Mouse (Mus musculus) limb, embryonic 10.5 days (tissue): ENCODE results near the gene Cfap100. TPM values are rescaled to one million over a fixed set of nuclear protein-coding genes. Genes with fewer than 3 reads are reported as not detected.

Source experiments
- DNase-seq: peaks from one replicate; pipeline ENCODE4 v3.0.0-alpha.2; 2017; ENCODE audit warnings: low spot score
- H3K27ac ChIP-seq: fragments of 300-500 bp; sonication (generic); 2 replicates; pipeline ENCODE4 v1.5.1; 2016; ENCODE audit warnings: mild to moderate bottlenecking
- H3K27me3 ChIP-seq: fragments of 300-500 bp; sonication (generic); 2 replicates; pipeline ENCODE4 v1.6.1; 2016; ENCODE audit warnings: low read depth, mild to moderate bottlenecking; ENCODE audit not compliant: poor library complexity, severe bottlenecking
- H3K36me3 ChIP-seq: fragments of 300-500 bp; sonication (generic); 2 replicates; pipeline ENCODE4 v1.6.1; 2016; ENCODE audit warnings: mild to moderate bottlenecking, moderate library complexity
- H3K4me1 ChIP-seq: fragments of 300-500 bp; sonication (generic); 2 replicates; pipeline ENCODE4 v1.6.1; 2016
- H3K4me3 ChIP-seq: fragments of 300-500 bp; sonication (generic); 2 replicates; pipeline ENCODE4 v1.5.1; 2016; ENCODE audit warnings: mild to moderate bottlenecking, moderate library complexity
- H3K9me3 ChIP-seq: fragments of 300-500 bp; sonication (generic); replicated peaks from 2 replicates; pipeline ENCODE4 v1.6.1; 2016; ENCODE audit warnings: mild to moderate bottlenecking
- WGBS: fragments of 180-500 bp; shearing (Covaris S2); methylation state at CpG from one replicate; pipeline ENCODE4 v1.1.7; 2016; 5-methylcytosine and 5-hydroxymethylcytosine counted together
- polyA plus RNA-seq: library from polyadenylated mRNA; unstranded; fragments of >200 nt; fragmentation: Nextera tagmentation; extraction: Ambion mirVana; gene quantifications from 2 replicates; pipeline ENCODE4 v1.2.1, GENCODE M21; 2016

Gene Cfap100
- polyA plus RNA-seq = 0.30 and 0.64 TPM in 2 replicates

DNA sequence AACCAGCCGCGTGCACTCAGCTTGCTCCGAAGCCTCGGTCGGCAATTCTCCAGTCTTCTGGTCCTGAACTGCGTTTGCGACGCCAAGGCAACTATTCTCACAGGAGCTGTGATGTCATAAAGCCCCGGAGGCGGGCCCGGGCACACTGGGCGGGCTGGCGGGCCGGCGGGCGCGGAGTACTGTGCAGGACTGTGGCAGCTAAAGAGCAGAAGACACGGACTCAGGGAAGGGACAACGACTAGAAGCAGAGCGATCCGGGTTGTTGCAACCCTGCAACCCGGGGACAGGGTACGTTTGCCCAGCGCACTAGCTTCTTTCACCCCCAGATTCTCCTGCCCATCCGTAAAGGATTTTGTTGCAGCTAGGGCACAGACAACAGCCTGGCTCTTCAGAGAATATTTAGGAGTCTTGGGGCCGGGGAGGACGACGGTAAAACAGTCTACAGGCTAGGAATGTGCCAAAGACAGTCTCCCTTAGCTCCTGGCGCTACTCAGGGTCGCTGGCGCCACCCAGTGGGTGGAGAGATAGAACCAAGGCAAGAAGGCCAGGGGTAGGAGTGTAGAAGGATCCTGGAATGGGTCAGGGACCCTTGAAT lies at the start of gene Cfap100:
TSS of gene Cfap100 (minus strand) at position 418 of the 595 bp plus-strand sequence.
- WGBS = under 1% methylated on average over 31 of the region's 31 CpGs
- DNase-seq = peak; percentile 75
- Histone ChIP-seq H3K36me3 (no peaks in the 10 kb centered on the region), H3K4me3 (peak within 1 kb of the TSS; percentile 56), H3K27me3 (peaks cover 28% of the 10 kb centered on the region), H3K9me3 (no peaks in the 10 kb centered on the region), H3K27ac (peak within 1 kb of the TSS; percentile 66), H3K4me1 (peaks cover 14% of the 10 kb centered on the region)

DNA sequence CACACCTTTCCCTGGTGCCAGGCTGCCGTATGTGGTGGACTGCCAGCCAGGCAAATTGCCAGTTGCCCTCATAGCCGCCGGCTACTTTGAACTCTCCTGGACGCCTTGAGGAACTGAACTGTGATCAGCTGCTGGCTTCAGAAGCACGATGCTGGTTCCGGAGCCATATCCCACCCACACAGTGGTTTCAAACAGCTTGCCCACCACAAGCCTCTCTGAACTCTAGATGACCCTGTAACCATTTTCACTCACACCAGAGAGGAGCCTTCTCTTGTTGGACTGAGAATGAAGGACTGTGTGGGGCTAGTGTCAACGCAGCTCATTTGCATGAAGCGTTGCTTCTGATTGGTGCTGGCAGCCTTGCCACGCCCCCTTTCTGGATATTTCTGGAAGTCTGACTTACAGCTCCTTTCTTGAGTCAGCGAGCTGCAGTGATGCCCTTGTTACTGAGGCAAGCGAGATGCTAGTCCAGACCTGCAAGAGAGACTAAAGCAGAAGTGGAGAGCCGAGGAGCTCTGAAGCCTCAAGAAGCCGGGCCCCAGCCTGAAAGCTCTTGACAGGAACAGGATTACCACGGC lies 48.4 kb upstream of the Cfap100 start:
- H3K4me3 ChIP-seq = no peak overlapping the region
- 60% methylated on average over 14 of the region's 14 CpGs for WGBS
- DNase-seq = no peak
- no peaks in the 10 kb centered on the region for H3K36me3 ChIP-seq
- H3K9me3 ChIP-seq = no peaks in the 10 kb centered on the region
- no peaks in the 10 kb centered on the region for H3K27me3 ChIP-seq
- H3K27ac ChIP-seq = no peak overlapping the region
- peaks cover 13% of the 10 kb centered on the region for H3K4me1 ChIP-seq

DNA sequence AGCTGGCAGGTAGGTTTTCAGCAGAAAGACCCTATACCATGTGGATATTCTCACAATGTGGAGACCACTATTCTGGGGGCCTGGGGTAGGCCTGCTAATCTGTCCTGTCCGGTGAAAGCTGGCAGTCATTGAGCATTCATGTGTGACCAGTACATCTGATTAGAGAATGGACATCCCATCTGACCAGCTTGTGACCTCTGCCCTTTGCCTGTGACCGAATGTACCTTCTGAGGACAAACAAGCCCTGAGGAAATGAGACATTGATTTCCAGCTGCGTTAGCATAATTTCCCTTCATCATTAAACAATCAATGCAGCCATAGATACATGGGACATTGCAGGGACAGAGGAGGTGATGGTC lies 47.2 kb upstream of the Cfap100 start:
- Histone ChIP-seq H3K27me3 (no peaks in the 10 kb centered on the region), H3K9me3 (no peaks in the 10 kb centered on the region), H3K4me3 (no peak overlapping the region), H3K4me1 (peaks cover 25% of the 10 kb centered on the region), H3K27ac (no peak overlapping the region), H3K36me3 (no peaks in the 10 kb centered on the region)
- 78% methylated on average over 3 of the region's 3 CpGs for WGBS
- no peak for DNase-seq

DNA sequence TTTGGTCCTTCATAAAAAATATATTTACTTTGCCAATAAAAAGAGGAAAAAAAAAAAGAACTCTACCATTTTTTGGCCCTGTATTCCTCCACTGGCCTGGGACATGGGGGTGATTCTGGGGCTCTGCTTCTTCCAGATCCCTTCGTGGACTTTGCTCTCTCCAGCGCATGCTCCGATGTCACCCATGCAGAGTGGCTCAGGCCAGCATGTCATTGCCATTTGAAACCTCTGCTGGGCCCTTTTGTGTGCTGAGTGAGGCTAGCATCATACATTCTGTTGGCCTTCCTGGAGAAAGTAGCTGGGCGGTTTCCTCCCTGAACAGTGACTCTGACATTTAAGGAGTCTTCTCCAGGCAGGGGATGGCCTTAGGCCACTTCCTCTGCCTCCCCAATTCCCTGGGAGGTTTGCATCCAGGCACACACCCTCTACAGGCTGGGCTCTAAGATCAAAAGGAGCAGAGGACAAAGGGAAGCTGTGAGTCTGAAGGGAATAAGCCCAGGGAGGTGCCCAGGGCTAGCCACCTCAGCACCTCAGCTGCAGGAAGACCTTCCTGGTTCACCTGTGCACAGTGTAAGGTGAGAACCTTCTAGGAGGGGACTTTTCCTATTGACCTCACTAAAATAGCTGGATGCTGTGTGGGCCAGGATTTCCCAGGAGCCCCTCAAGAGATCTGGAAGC lies 46.7 kb upstream of the Cfap100 start:
- Histone ChIP-seq H3K4me1 (peaks cover 27% of the 10 kb centered on the region), H3K9me3 (no peaks in the 10 kb centered on the region), H3K27me3 (no peaks in the 10 kb centered on the region), H3K36me3 (no peaks in the 10 kb centered on the region), H3K27ac (no peak overlapping the region), H3K4me3 (no peak overlapping the region)
- DNase-seq = no peak
- 70% methylated on average over 4 of the region's 4 CpGs for WGBS

DNA sequence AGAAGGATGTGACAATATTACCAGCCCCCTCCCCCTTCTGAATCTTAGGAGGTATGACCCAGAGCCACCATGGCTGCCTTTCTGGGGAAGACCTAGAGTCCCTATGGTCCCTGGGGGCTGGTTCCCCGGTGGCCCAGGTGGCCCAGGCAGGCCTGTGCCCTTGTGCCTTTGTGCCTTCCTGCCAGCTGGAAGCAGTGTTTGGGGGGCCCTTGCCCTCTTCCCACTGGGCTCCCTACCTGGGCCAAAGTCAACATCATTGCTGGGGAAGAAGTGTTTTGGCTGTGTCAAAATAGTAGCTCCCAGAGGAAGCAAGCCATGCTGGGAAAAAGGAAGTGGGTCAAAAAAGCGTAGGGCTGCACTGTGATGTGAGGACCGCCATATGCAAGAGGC lies 45.8 kb upstream of the Cfap100 start:
- Histone ChIP-seq H3K27ac (no peak overlapping the region), H3K36me3 (no peaks in the 10 kb centered on the region), H3K4me1 (peaks cover 27% of the 10 kb centered on the region), H3K27me3 (no peaks in the 10 kb centered on the region), H3K9me3 (no peaks in the 10 kb centered on the region), H3K4me3 (no peak overlapping the region)
- no peak for DNase-seq
- 95% methylated on average over 3 of the region's 3 CpGs for WGBS

DNA sequence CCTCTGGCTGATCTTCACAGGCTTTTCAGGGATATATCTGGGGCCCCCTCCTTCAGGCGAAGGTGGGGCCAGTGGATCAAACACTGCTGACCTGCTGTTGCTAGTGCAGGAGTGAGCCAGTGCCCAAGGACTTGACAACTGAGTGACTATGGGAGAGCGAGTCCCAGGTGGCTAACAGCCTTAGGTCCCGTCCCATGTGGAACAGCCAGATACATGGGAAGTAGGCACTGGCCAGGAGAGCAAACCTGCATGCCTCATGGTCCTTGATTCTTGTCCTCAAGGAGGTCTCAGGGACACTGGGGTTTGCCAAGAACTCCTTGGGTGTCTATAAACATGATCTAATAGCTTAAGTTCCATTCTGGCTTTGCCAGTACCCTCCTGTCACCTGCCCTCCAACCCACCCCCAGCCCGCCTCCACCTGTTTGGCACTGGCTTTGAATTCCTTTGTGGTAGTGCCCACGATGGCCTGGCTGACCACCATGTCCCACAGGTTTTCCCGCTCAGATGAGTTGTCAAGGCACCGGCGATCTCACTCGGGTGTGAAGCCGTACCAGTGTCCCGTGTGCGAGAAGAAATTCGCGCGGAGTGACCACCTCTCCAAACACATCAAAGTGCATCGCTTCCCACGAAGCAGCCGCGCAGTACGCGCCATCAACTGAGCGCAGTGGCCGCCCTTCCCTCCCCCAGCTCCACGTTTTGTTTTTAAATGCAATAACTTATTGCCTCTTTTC lies 45.2 kb upstream of the Cfap100 start:
- H3K27ac ChIP-seq = no peak overlapping the region
- H3K4me1 ChIP-seq = peaks cover 27% of the 10 kb centered on the region
- no peaks in the 10 kb centered on the region for H3K9me3 ChIP-seq
- no peaks in the 10 kb centered on the region for H3K36me3 ChIP-seq
- H3K27me3 ChIP-seq = no peaks in the 10 kb centered on the region
- DNase-seq = no peak
- no peak overlapping the region for H3K4me3 ChIP-seq
- WGBS = 93% methylated on average over 24 of the region's 24 CpGs

DNA sequence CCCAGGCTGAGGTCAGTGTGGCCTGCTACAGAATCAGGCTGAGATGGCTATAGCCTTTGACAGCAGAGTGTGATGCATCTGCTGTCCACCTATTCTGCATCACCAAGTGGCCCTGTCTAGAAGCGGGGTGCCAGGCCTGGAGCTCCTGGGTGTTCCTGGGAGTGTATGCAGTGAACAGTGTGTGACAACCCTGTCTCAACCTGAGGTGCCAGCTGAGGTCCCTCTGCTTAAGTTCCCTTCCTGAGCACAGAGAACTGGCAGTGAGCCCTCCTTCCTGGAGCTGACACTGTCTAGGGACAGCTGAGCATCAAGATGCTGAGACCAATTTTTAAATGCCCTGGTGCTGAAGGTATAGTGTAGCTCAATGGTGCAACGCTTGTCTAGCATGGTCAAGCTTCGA lies 44.1 kb upstream of the Cfap100 start:
- 92% methylated on average over 3 of the region's 3 CpGs for WGBS
- no peak for DNase-seq
- Histone ChIP-seq H3K27ac (no peak overlapping the region; the same call in 1 of the 2 replicates), H3K36me3 (0 out of 2 replicates have a peak, but pooled peaks cover 3% of the 10 kb centered on the region), H3K4me1 (peaks cover 27% of the 10 kb centered on the region), H3K27me3 (no peaks in the 10 kb centered on the region), H3K4me3 (no peak overlapping the region), H3K9me3 (no peaks in the 10 kb centered on the region)

DNA sequence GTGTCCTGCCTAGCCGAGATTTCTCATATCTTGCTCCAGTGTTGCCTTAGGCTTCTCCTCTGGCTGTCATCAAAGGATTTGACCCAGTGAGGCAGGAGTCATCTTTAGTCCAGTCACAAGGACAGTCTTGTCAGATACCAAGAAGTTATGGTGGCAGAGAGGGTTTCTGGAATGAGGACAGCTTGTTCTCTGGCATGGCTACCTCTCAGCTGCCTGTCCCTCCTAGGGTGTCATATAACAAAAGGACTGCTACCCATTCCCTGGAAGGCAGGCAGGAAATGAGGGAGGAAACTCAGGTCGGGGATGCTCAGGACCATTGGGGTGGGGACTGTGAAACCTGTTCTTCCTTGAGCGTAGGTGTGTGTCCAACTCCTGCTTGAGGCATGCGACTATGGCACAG lies 43.5 kb upstream of the Cfap100 start:
- Histone ChIP-seq H3K9me3 (no peaks in the 10 kb centered on the region), H3K27me3 (no peaks in the 10 kb centered on the region), H3K4me1 (peaks cover 24% of the 10 kb centered on the region), H3K27ac (no peak overlapping the region), H3K36me3 (0 out of 2 replicates have a peak, but pooled peaks cover 8% of the 10 kb centered on the region), H3K4me3 (no peak overlapping the region)
- DNase-seq = no peak
- 65% methylated on average over 4 of the region's 4 CpGs for WGBS

DNA sequence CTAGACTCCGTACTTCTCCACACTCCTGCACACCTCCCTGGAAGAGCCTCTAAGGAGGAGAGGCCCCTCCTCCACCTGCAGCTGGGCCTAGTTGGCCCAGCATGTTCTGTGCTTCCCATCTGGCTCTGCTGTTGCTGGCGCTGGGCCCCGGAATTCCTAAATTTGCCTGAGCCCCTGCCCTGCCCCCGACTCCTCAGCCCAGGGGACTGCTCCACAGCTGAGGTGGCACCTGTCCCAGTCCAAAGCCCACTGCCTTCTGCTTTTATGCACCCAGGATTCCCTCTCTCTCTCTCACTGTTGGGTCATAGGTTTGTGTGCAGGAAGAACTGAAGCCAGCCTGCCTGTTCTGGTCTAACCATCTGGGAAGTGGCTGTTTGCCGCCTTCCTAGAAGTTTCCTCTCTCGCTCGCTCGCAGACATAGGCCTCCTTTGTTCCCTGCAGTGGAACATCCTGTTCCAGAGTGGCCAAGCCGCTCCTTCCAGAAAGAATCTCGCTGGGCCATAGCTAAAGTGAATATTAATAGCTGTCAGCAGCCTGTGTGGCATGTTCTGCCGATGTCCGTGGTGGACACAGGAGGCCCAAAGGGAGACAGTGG lies 42.4 kb upstream of the Cfap100 start:
- DNase-seq = no peak
- Histone ChIP-seq H3K4me3 (no peak overlapping the region), H3K27me3 (no peaks in the 10 kb centered on the region), H3K4me1 (peaks cover 21% of the 10 kb centered on the region), H3K36me3 (peaks cover 15% of the 10 kb centered on the region; the same call in 1 of the 2 replicates), H3K27ac (peak overlapping the region; percentile 64), H3K9me3 (no peaks in the 10 kb centered on the region)
- WGBS = 74% methylated on average over 12 of the region's 12 CpGs

DNA sequence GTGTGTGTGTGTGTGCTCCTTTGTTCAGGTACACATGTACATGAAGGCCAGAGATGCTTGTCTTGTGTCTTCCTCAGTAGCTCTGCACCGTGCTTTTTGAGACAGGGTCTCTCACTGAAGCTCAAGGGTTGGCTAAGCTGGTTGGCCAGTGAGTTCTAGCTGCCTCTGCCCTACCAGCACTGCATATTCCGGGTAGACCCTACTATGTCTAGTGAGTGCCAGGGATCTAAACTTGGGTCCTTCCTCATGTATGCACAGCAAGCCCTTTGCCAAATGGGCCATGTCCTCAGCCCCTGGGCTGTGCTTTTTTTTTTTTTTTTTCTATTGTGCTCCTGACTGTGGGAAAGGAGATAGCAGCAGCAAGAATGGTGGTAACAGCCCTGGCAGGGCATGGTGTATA lies 41.7 kb upstream of the Cfap100 start:
- Histone ChIP-seq H3K4me1 (peaks cover 21% of the 10 kb centered on the region), H3K27ac (no peak overlapping the region), H3K9me3 (no peaks in the 10 kb centered on the region), H3K36me3 (peaks cover 15% of the 10 kb centered on the region; the same call in 1 of the 2 replicates), H3K27me3 (no peaks in the 10 kb centered on the region), H3K4me3 (no peak overlapping the region)
- DNase-seq = no peak
- 96% methylated on average over 2 of the region's 2 CpGs for WGBS

DNA sequence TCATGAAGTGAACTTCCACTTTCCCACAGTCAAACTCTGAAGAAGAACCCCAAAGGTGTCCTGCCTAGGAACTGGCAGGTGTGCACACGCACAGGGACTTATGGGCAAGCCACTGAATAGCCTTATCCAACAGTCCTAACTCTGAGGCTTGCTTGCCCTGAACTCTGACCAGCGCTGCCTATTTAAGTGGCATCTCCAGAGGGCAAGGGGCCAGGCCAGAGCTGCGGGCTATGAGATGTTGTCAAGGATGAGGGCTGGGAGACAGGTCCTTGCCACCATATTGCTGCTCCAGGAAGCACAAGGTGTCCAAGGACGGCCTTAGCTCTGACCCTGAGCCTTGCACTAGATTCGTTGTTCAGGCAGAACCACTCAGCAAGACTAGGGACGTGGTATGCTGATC lies 40.4 kb upstream of the Cfap100 start:
- 92% methylated on average over 6 of the region's 6 CpGs for WGBS
- peaks cover 27% of the 10 kb centered on the region for H3K4me1 ChIP-seq
- no peaks in the 10 kb centered on the region for H3K27me3 ChIP-seq

DNA sequence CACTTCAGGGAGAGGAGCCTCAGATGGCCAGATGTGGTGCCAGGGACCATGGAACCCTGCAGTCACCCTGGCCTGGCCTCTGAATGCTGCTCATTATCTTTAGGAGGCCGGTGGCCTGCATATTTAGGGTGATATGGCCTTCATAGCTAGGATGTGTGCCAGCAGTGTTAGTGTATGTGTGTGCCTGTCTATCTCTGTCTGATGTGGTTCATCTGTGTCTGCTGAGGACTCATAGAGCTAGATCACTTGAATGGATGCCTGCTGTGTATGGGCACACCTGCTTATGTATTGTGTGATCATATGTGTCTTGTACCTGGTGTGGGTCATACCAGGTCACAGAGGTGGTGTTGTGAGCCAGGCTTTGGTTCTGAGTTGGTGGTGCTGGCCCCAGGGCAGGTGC lies 39.6 kb upstream of the Cfap100 start:
- Histone ChIP-seq H3K36me3 (peaks cover 15% of the 10 kb centered on the region; the same call in 1 of the 2 replicates), H3K9me3 (no peaks in the 10 kb centered on the region), H3K27me3 (no peaks in the 10 kb centered on the region), H3K4me1 (peaks cover 35% of the 10 kb centered on the region), H3K27ac (no peak overlapping the region), H3K4me3 (no peak overlapping the region)
- DNase-seq = no peak
- 85% methylated on average over 1 of the region's 1 CpGs for WGBS

More for the DNA sequence above, 40.4 kb upstream of the Cfap100 start:
- no peak for DNase-seq
- Histone ChIP-seq H3K4me3 (no peak overlapping the region), H3K9me3 (no peaks in the 10 kb centered on the region), H3K36me3 (peaks cover 15% of the 10 kb centered on the region; the same call in 1 of the 2 replicates), H3K27ac (no peak overlapping the region)
